Mouse (Mus musculus) embryonic facial prominence, embryonic 15.5 days (tissue): Measurements from ENCODE around the gene Gpr108. TPM values are rescaled to one million over a fixed set of nuclear protein-coding genes. Genes with fewer than 3 reads are reported as not detected.

ENCODE experiments used
- ATAC-seq: fragments of 200-750 bp; cut with Nextera tagmentation; 2 replicates; pipeline ENCODE4 v1.8.0; 2017; ENCODE audit warnings: low read depth, moderate TSS enrichment; ENCODE audit not compliant: insufficient number of reproducible peaks, low FRiP score, low TSS enrichment
- H3K27ac ChIP-seq: fragments of 300-500 bp; sonication (generic); replicated peaks from 2 replicates; pipeline ENCODE4 v1.5.1; 2015; ENCODE audit warnings: mild to moderate bottlenecking, inconsistent platforms
- H3K27me3 ChIP-seq: fragments of 300-500 bp; sonication (generic); 2 replicates; pipeline ENCODE4 v1.6.1; 2015; ENCODE audit warnings: inconsistent platforms
- H3K36me3 ChIP-seq: fragments of 300-500 bp; sonication (generic); 2 replicates; pipeline ENCODE4 v1.6.1; 2015; ENCODE audit warnings: mild to moderate bottlenecking, inconsistent platforms
- H3K4me1 ChIP-seq: fragments of 300-500 bp; sonication (generic); 2 replicates; pipeline ENCODE4 v1.6.1; 2015; ENCODE audit warnings: inconsistent platforms
- H3K4me2 ChIP-seq: fragments of 300-500 bp; sonication (generic); replicated peaks from 2 replicates; pipeline ENCODE4 v1.6.1; 2015; ENCODE audit warnings: mild to moderate bottlenecking, inconsistent platforms
- H3K4me3 ChIP-seq: fragments of 300-500 bp; sonication (generic); replicated peaks from 2 replicates; pipeline ENCODE4 v1.5.1; 2015; ENCODE audit warnings: mild to moderate bottlenecking, inconsistent platforms
- H3K9ac ChIP-seq: fragments of 300-500 bp; sonication (generic); 2 replicates; pipeline ENCODE4 v1.6.1; 2015; ENCODE audit warnings: inconsistent platforms
- H3K9me3 ChIP-seq: fragments of 300-500 bp; sonication (generic); replicated peaks from 2 replicates; pipeline ENCODE4 v1.6.1; 2016; ENCODE audit warnings: inconsistent platforms
- WGBS: fragments of 180-500 bp; shearing (Covaris S2); methylation state at CpG from one replicate; pipeline ENCODE4 v1.1.7; 2015; 5-methylcytosine and 5-hydroxymethylcytosine counted together
- polyA plus RNA-seq: library from polyadenylated mRNA; unstranded; fragments of >200 nt; fragmentation: Nextera tagmentation; extraction: Ambion mirVana; gene quantifications from 2 replicates; pipeline ENCODE4 v1.2.1, GENCODE M21; 2015

The Gpr108 gene
- polyA plus RNA-seq, 1 experiment from 2014 or later: 41.7 TPM

GRCm38 (mm10) chr17:57255354-57255753 lies 7.1 kb upstream of the Gpr108 start:
- H3K9me3 ChIP-seq: no peaks in the 10 kb centered on the region
- no peak overlapping the region for H3K27ac ChIP-seq
- 87% methylated on average over 14 of the region's 14 CpGs for WGBS
- no peak overlapping the region for H3K4me3 ChIP-seq
- peaks cover 5% of the 10 kb centered on the region for H3K4me1 ChIP-seq
- H3K36me3 ChIP-seq: peaks cover 66% of the 10 kb centered on the region
- no peak for ATAC-seq
- no peak overlapping the region for H3K4me2 ChIP-seq
- no peaks in the 10 kb centered on the region for H3K27me3 ChIP-seq
- H3K9ac ChIP-seq: no peak overlapping the region

DNA sequence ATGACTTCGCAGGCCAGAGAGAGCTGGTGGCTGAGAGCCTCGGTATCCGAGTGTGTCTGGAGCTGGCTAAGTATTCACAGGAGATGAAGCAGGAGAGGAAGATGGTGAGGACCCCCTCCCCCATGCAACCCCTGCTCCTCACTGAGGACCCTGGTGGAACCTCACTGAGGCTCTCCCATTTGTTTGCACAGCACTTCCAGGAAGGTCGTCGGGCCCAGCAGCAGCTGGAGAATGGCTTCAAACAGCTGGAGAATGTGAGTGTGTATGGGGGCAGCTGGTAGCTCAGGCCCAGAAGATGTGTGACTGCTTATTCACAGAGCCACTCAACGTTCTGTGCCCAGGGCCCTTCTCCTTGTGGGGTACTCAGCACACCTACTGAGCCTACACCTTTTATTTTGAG lies 5.1 kb upstream of the Gpr108 start:
- ATAC-seq: no peak
- peaks cover 50% of the 10 kb centered on the region for H3K36me3 ChIP-seq
- H3K27ac ChIP-seq: no peak overlapping the region
- no peak overlapping the region for H3K4me2 ChIP-seq
- H3K9ac ChIP-seq: no peak overlapping the region
- H3K9me3 ChIP-seq: no peaks in the 10 kb centered on the region
- 75% methylated on average over 6 of the region's 6 CpGs for WGBS
- no peak overlapping the region for H3K4me3 ChIP-seq
- H3K4me1 ChIP-seq: peaks cover 15% of the 10 kb centered on the region
- no peaks in the 10 kb centered on the region for H3K27me3 ChIP-seq

DNA sequence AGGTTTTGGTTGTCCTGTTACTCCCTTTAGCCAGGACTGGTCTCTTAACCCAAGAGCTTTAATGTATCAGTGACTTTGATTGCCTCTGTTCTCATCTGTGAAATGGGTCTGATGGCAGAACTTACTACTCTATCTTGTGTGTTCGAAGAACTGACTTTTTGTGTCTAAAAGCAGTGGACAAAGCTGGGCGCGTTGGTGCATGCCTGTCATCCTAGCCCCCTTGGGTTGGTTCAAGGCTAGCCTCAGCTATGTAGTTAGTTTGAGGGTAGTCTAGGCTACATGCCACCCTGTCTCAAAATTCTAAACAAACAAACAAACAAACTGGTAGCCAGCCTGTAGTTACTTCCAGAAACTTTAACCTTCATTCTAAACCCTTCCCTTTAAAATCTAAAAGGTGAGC lies 3.2 kb upstream of the Gpr108 start:
- H3K4me3 ChIP-seq: no peak overlapping the region
- 94% methylated on average over 3 of the region's 3 CpGs for WGBS
- H3K4me2 ChIP-seq: peak overlapping the region; percentile 84; the same call in 1 of the 2 replicates

GRCm38 (mm10) chr17:57250461-57251160 lies 2.4 kb upstream of the Gpr108 start:
- no peak for ATAC-seq
- H3K9me3 ChIP-seq: no peaks in the 10 kb centered on the region
- peaks cover 25% of the 10 kb centered on the region for H3K36me3 ChIP-seq
- H3K4me1 ChIP-seq: peaks cover 24% of the 10 kb centered on the region
- H3K4me2 ChIP-seq: peak overlapping the region; percentile 84
- H3K9ac ChIP-seq: peak overlapping the region; percentile 49
- peak overlapping the region; percentile 80 for H3K4me3 ChIP-seq
- H3K27ac ChIP-seq: peak overlapping the region; percentile 84
- WGBS: 2% methylated on average over 33 of the region's 33 CpGs
- H3K27me3 ChIP-seq: no peaks in the 10 kb centered on the region

More for the DNA sequence above, 3.2 kb upstream of the Gpr108 start:
- Histone ChIP-seq H3K9ac (no peak overlapping the region), H3K9me3 (no peaks in the 10 kb centered on the region), H3K36me3 (peaks cover 34% of the 10 kb centered on the region), H3K27ac (no peak overlapping the region), H3K4me1 (peaks cover 18% of the 10 kb centered on the region), H3K27me3 (no peaks in the 10 kb centered on the region)
- no peak for ATAC-seq

GRCm38 (mm10) chr17:57249186-57250181 lies 1.2 kb upstream of the Gpr108 start, which contains the start of gene Trip10:
TSS of gene Trip10 (plus strand) at chr17:57249455.
- Histone ChIP-seq H3K4me2 (peak within 1 kb of the TSS; percentile 84), H3K4me3 (peak within 1 kb of the TSS; percentile 80), H3K27me3 (no peaks in the 10 kb centered on the region), H3K4me1 (peaks cover 27% of the 10 kb centered on the region), H3K27ac (peak within 1 kb of the TSS; percentile 94), H3K9ac (peak within 1 kb of the TSS; percentile 49), H3K9me3 (no peaks in the 10 kb centered on the region), H3K36me3 (peaks cover 18% of the 10 kb centered on the region)
- WGBS: under 1% methylated on average over 51 of the region's 52 CpGs
- peak; percentile 39 for ATAC-seq

GRCm38 (mm10) chr17:57248771-57249170 lies 525 bp upstream of the Gpr108 start:
- Histone ChIP-seq H3K27me3 (no peaks in the 10 kb centered on the region), H3K27ac (peak overlapping the region; percentile 94), H3K9ac (peak overlapping the region; percentile 2; the same call in 1 of the 2 replicates), H3K36me3 (peaks cover 17% of the 10 kb centered on the region), H3K4me2 (peak overlapping the region; percentile 84), H3K9me3 (no peaks in the 10 kb centered on the region), H3K4me1 (peaks cover 27% of the 10 kb centered on the region), H3K4me3 (peak overlapping the region; percentile 80)
- 7% methylated on average over 13 of the region's 13 CpGs for WGBS
- ATAC-seq: no peak

GRCm38 (mm10) chr17:57247393-57248200 lies 649 bp downstream of the Gpr108 start:
- Histone ChIP-seq H3K9ac (peak overlapping the region; percentile 68), H3K36me3 (peaks cover 19% of the 10 kb centered on the region), H3K27ac (peak overlapping the region; percentile 97), H3K4me1 (peaks cover 27% of the 10 kb centered on the region), H3K4me3 (peak overlapping the region; percentile 80), H3K27me3 (no peaks in the 10 kb centered on the region), H3K9me3 (no peaks in the 10 kb centered on the region), H3K4me2 (peak overlapping the region; percentile 84)
- peak; percentile 93 for ATAC-seq
- WGBS: under 1% methylated on average over 46 of the region's 46 CpGs

DNA sequence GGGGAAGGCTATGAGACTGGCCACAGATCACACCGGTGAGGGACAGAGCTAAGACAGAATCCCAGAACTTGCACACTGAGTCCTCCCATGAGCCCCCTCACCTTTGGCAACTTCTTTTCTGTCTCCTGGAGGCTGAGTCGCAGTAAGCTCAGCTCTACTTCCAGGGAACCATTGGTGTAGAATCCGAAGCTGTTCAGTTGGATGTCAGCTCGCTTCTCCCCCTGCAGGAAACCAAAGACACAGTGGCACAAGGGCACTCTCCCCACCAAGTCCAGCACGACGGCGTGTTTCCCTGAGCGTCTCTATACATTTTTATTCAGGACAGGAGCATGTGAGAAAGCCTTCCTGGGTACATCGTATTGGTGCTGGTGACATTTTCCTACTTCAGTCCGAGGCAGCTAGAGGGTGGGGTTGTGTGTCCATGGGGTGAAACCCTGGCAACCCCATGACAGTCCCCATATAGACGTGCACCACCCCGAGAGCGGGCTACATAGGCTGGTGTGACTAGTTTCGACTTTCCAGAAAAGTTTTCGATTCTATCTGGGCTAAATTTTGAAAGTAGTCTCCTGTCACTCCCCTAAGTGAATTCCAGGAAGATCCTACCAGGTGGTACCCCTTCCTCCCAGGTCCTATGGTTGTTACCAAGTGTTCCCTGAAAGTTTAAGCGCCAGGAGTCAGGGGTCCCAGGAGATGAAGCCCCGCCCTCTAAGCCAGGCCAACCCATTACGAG lies 1.4 kb downstream of the Gpr108 start:
- Histone ChIP-seq H3K9me3 (no peaks in the 10 kb centered on the region), H3K4me3 (peak overlapping the region; percentile 80), H3K27ac (peak overlapping the region; percentile 97), H3K9ac (peak overlapping the region; percentile 68), H3K4me1 (peaks cover 27% of the 10 kb centered on the region), H3K4me2 (peak overlapping the region; percentile 77), H3K36me3 (peaks cover 26% of the 10 kb centered on the region), H3K27me3 (no peaks in the 10 kb centered on the region)
- ATAC-seq: no peak; the same call in 1 of the 2 replicates
- 4% methylated on average over 18 of the region's 18 CpGs for WGBS

GRCm38 (mm10) chr17:57245311-57245929 lies 2.8 kb downstream of the Gpr108 start:
- H3K27ac ChIP-seq: no peak overlapping the region
- no peak overlapping the region for H3K4me2 ChIP-seq
- no peak overlapping the region for H3K9ac ChIP-seq
- peaks cover 31% of the 10 kb centered on the region for H3K36me3 ChIP-seq
- no peaks in the 10 kb centered on the region for H3K9me3 ChIP-seq
- H3K27me3 ChIP-seq: no peaks in the 10 kb centered on the region
- peaks cover 23% of the 10 kb centered on the region for H3K4me1 ChIP-seq
- H3K4me3 ChIP-seq: no peak overlapping the region
- WGBS: 88% methylated on average over 10 of the region's 10 CpGs
- ATAC-seq: no peak
